Mouse (Mus musculus): Measurements from ENCODE around the gene Mad1l1.
"Not testable (repeated sequence)": the region's sequence is repeated elsewhere in the genome, so short reads cannot be mapped to it uniquely, and the experiment has no call there.

Mad1l1 gene

DNA sequence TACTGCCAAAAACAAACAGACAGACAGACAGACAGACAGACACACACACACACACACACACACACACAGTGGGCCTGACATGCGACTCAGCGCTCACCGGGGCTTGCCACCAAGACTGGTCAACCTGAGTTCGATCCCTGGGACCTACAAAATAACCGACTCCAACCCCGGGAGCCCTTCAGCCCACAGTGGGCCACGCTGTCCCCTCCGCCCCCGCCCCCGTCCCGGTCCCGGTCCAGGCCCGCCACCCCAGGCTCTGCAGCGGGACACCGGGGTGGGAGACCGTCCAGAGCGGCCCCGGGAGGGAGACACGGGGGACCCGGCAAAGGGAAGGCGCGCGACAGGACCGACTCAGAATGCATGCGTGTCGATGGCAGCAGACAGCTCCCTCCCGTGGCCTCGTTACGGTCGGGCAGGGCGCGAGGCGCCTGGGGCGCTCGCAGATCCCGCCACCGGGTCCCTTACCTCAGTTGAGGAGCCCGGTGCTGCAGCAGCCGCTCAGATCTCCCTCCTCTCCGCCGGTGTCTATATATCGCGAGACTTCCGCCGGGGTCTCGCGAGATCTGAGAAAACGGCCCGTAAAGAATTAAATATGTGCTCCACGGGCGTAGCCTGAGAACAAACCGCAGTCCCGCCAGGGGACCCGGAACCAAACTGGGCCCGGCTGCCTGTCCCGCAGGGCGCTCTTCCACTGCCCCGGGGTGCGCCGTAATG is at the start of gene Mad1l1, which contains the start of gene Nudt1:
TSS of gene Mad1l1 (minus strand) at position 511 of the 714 bp plus-strand sequence.
TSS of gene Nudt1 (plus strand) at position 615 of the 714 bp plus-strand sequence.
- DNase-seq (ENCODE audit: low read depth, low spot score): peak; percentile 96

- no peak for DNase-seq (ENCODE audit: low read depth, low spot score)
Observed at GRCm38 (mm10) chr5:140370446-140371254, 49.3 kb upstream of the Mad1l1 start.

DNA sequence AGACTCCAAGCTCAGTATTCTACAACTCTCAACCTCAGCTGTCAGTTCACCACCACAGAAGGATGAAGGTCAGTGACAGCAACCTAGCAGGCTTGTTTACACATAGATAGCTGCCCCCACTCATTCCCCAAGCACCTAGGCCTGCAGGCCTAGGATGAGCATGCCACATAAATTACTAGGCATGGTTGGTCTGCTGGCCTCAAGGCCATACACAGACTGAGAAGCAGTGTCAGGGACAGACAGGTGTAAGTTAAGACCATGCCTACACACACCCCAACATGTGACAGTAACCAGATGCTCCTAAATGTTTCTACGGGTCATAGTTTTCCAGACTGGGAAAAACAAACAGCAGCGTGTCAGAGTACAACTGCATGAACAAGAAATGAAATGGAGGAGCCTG is 48.1 kb upstream of the Mad1l1 start:
- no peak for DNase-seq (ENCODE audit: low read depth, low spot score)

GRCm38 (mm10) chr5:140368926-140369325 is 47.6 kb upstream of the Mad1l1 start:
- DNase-seq (ENCODE audit: low read depth, low spot score): no peak

DNA sequence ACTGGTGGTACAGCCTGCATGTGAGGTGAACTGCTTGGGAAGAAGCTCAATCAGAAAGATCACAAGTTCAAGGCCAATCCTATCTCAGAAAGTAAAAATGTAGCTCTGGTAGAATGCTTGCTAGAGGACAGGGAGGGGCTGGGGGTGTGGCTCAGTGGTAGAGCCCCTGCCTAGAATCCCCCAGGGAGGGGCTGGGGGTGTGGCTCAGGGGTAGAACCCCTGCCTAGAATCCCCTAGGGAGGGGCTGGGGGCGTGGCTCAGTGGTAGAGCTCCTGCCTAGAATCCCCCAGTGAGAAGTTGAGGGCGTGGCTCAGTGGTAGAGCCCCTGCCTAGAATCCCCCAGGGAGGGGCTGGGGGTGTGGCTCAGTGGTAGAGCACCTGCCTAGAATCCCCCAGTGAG is 46.8 kb upstream of the Mad1l1 start:
- DNase-seq (ENCODE audit: low read depth, low spot score): not testable (repeated sequence)

DNA sequence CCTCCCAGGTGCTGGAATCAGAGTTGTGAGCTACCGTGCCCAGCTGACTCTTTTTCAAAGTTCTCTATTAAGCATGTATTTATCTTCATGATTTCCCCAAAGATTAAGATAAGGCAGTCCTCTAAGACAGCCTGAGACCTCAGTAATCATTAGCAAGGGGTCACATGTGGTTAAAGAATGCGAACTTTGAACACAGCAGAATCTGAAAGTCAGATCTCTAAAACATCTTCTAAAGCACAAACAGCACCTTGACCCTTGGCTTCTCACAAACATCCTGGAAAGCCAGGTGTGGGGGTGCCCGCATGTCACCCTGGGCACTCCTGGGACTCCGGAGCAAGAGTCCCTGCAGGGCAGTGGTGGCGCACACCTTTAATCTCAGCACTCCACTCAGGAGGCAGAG is 43.1 kb upstream of the Mad1l1 start:
- DNase-seq (ENCODE audit: low read depth, low spot score): no peak

DNA sequence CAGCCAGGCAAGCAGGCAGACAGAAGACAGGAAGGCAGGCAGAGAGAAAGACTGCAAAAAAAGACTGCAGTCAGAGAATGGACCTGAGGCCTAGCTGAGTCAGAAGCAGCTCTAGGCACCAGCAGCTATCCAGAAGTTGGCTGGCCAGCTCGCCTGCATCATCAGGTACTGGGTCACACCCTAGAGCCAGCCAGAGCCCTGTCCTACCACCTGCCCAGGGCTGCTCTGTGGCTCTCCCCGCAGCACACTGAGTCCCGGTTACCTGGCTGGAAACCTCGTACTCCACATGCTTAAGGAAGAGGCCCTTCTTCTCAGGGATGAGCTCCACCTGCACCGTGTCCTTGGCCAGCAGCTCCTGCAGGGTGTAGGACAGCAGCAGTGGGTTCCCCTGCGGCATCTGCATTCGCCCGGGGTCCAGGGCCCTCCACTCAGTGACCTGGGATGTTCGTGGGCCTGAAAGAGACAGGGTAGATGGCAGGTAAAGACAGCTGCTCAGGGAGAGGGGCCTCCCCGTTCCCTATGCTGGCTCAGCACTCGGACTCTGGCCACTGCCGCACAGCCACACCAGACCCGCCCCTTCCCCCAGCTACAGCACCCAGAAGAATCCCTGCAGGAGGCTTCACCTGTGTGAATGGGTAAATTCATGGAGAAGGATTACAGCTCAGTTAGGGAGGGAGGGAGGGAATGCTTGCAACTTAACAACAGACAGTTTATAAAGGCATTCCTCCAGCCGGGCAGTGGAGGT is 38.8 kb upstream of the Mad1l1 start:
- no peak for DNase-seq (ENCODE audit: low read depth, low spot score)

DNA sequence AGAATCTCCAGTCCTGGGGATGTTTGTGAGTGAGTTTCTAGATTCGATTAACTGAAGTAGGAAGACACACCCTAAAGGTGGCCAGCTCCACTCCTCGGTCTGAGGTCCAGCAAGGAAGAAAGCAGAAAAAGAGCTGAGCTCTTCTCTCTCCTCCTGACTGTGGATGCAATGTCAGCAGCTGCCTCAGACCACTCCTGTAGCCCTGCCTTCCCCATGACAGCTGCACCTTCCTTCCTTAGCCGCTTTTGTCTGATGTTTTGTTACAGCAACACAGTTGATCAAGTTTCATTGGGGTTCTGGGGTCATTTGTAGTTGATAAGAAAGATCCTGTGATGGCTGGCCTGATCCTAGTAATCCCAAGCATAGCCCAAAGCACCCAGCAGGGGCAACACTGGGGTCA is 36.1 kb upstream of the Mad1l1 start:
- no peak for DNase-seq (ENCODE audit: low read depth, low spot score)

GRCm38 (mm10) chr5:140355934-140356333 is 34.6 kb upstream of the Mad1l1 start:
- DNase-seq (ENCODE audit: low read depth, low spot score): no peak

- no peak for DNase-seq (ENCODE audit: low read depth, low spot score)
Observed at GRCm38 (mm10) chr5:140352352-140352751, 31.0 kb upstream of the Mad1l1 start.

DNA sequence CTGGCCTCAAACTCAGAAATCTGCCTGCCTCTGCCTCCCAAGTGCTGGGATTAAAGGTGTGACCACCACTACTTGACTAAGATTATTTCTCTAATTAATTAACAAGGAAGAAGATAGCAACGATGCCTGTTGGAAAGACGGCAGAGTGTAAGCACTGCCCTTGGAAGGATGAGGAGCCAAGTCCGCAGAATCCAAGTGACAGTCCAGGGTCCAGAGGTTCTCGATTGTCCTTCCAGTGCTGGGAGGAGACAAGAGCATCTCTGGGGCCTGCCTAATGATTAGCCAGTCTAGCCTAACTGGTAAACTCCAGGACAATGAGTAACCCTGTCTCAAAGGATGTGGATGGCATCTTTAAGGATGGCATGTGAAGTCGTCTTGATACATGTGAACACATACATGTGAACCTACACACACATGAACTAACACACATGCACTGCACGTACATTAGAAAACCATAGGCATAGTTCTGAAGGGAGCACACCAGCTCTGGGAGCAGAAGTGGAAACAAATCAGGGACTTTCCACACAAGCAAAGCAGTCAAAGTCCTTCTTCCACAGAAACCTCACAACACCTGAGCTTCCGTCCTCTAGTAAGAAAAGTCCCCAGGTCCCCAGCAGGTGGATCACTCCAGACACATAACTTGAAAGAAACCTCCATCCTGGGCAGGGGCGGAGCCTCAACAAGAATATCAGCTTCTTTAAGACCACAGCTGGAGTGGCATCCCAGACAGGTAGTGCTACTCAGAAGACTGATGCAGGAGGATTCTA is 29.6 kb upstream of the Mad1l1 start:
- DNase-seq (ENCODE audit: low read depth, low spot score): no peak

DNA sequence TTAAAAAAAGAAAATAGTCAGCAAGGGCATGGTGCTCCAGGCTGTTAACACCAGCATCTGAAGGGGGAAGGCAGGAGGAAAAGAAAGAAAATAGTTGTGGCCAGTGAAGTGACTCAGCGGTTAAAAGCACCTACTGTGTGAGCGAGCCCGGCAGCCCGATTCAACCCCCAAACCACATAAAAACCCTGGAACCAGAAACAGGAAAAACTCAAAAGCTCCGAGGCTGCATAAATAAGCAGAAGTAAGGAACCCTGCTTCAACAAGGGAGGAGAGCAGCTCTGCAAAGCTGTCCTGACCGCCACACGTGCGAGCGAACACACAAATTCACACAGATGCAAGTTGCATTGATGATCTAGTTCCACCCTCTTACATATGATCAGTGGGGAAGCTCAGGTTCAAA is 28.5 kb upstream of the Mad1l1 start:
- DNase-seq (ENCODE audit: low read depth, low spot score): no peak

GRCm38 (mm10) chr5:140346050-140346449 is 24.7 kb upstream of the Mad1l1 start:
- no peak for DNase-seq (ENCODE audit: low read depth, low spot score)

DNA sequence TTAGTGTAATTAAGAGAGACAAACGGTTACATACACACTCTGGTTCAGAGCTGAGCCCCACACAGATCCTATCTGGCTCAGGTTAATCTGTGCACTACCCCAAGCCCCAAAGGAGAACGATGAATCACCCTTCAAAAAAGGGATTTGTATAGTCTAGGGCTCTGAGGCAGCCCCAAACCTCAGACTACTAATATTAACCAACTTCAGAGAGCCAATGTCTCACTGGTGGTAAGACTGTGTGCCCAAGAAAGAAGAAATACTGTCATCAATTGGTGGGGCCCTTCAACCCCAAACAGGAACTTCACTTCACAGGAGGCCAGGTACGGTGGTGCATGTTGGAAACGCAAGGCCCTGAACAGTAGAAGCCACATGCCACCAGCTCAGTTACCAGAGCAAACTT is 23.9 kb upstream of the Mad1l1 start:
- no peak for DNase-seq (ENCODE audit: low read depth, low spot score)

DNA sequence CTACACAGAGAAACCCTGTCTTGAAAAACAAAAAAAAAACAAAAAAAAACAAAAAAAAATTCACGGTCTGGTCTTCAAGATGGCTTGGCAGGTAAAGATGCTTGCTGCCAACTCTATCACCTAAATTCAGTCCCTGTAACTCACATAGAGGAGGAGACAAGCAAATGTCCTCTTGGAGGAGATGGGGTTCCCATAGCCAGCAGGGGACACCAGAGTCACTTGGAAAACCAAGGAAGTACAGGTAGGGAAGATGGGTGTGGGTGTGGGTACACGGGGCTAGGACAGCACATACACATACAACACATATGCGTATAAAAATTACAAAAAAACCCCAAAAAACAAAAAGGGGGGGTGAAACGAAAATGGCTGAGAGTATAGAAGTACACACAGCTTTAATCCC is 21.5 kb upstream of the Mad1l1 start:
- DNase-seq (ENCODE audit: low read depth, low spot score): no peak

- DNase-seq (ENCODE audit: low read depth, low spot score): no peak
Observed at GRCm38 (mm10) chr5:140339836-140340235, 18.5 kb upstream of the Mad1l1 start.

GRCm38 (mm10) chr5:140338779-140339178 is 17.4 kb upstream of the Mad1l1 start:
- no peak for DNase-seq (ENCODE audit: low read depth, low spot score)

DNA sequence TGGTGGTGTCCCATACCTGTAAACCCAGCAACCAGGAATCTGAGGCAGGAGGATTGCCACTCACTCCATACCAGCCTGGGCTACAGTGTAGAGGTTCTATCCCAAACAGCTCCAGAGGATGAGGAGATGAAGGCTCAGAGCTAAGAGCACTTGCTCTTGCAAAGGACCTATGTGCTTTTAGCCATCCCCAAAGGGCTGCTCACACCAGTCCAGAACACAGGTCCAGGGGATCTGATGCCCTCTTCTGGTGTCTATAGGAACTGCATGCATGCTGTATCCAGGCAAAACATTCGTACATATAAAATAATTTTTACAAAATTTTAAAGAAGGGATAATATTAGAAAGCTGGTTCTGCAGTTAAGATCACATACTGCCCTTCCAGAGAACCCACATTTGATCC is 15.3 kb upstream of the Mad1l1 start:
- DNase-seq (ENCODE audit: low read depth, low spot score): peak; percentile 24

GRCm38 (mm10) chr5:140333631-140334030 is 12.3 kb upstream of the Mad1l1 start:
- no peak for DNase-seq (ENCODE audit: low read depth, low spot score)

DNA sequence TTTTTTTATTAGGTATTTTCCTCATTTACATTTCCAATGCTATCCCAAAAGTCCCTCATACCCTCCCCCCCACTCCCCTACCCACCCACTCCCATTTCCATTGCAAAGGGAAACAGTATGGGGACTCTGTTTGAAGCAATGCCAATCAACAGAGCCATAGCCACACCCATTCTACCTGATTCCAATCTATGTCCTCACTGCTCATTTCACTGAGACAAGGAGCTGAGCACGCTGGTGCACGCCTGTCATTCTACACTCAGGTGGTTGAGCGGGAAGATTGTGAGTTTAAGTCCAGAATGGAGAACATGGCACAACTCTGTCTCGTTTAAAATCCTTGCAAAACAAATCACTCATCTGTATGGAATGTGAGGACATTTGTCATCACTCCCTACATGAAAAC is 11.2 kb upstream of the Mad1l1 start:
- no peak for DNase-seq (ENCODE audit: low read depth, low spot score)
